Mouse (Mus musculus): ENCODE measurements around the gene Atp5e. TPM values are rescaled to one million over a fixed set of nuclear protein-coding genes. Genes with fewer than 3 reads are reported as not detected.

The Atp5e gene
- total RNA-seq, 4 experiments from 2014 or later = 372 to 569 (median 481) TPM

DNA sequence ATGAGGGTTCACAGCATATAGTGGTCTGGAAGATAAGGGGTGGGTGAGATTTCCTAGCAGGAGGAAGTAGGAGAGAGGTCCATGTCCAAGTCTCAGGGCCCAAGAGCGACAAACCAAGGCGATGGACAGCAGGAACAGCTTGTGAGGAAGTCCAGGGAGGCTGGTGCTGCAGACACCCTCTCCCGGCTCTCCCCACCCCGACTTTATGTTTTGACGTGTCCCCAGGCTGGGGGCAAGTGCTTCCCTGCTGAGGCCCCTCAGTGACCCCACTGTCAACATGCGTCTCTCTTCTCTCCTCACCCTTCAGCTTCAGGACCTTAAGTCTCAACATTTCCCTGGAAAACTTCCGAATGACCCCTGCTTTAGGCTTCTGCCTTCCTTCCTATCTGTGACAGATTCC, 50.8 kb downstream of the Atp5e start:
- no peak for DNase-seq

Other genes with a start within 250 kb of the Atp5e start
- gene Gnas, start 179.8 kb downstream of the Atp5e start, total RNA-seq (2022) = 1,000 to 10,000 TPM; 2,052 to 2,625 (median 2,313) TPM
- gene Gm20721, start 117.4 kb downstream of the Atp5e start, total RNA-seq (2022) = 1 to 10 TPM; 1.6 to 2.7 (median 2.3) TPM
- gene Nelfcd, start 48.3 kb downstream of the Atp5e start, total RNA-seq (2022) = 10 to 100 TPM; 63.0 to 72.5 (median 65.3) TPM
- gene Ctsz, start 25.1 kb downstream of the Atp5e start, total RNA-seq (2022) = 100 to 1,000 TPM; 162 to 226 (median 178) TPM
- gene Tubb1, start 13.4 kb downstream of the Atp5e start, total RNA-seq (2022) = 1 to 10 TPM in 1 of 4 experiments, under 1 TPM in 3; 0.28 to 1.1 (median 0.76) TPM
- gene Prelid3b, start 9.0 kb upstream of the Atp5e start, total RNA-seq (2022) = 100 to 1,000 TPM in 2 of 4 experiments, 10 to 100 TPM in 2; 86.1 to 126 (median 107) TPM
- under 1 TPM; 0.07 to 0.27 (median 0.14) TPM for gene Zfp831, start 179.4 kb upstream of the Atp5e start, total RNA-seq (2022)

Data from adrenal gland, adult 8-10 months (tissue).